Mouse (Mus musculus) retina, embryonic 14.5 days (tissue): ENCODE measurements around the gene Kif12.

Experiments
- DNase-seq: peaks from one replicate; pipeline ENCODE4 v3.0.0-alpha.2; 2015; ENCODE audit warnings: low spot score

The Kif12 gene

DNA sequence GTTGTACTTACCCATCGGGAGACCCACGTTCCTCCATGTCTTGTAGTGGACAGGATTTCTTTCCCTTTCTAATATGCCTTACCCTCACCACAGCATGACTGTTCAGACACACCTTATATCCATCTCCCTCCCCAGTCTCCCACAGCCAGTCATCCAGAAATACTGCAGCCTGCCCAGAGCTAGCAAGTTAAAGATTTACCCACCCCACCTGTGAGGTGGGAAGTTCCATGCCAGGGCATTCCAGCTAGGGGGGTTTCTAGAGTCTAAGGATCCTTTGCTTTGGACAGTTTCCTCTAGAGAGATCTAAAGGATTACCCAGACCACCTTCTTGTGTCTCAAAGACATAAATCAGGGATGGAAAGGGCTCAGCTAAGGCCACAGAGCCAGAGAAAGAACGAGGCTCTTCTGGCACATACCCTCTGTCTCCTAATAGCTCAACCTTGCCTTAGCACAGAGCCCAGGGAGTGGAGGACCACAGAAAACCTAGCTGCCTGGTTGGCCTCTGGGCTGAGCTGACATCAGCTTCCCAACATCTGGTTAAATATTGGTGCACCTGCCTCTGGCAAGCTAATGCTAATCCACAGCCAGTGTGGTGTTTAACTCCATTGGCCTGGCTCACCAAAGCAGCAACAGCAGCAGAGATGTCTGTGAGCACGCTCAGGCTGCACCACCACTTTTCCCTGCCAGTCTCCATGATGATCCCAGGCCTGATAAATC, at the start of gene Kif12:
Kif12 (minus strand) TSS at position 163 of the 717 bp plus-strand sequence.
- no peak for DNase-seq

GRCm38 (mm10) chr4:63221096-63221958, 49.4 kb upstream of the Kif12 start:
- DNase-seq, result no peak

GRCm38 (mm10) chr4:63219635-63220034, 47.7 kb upstream of the Kif12 start:
- DNase-seq, result no peak

DNA sequence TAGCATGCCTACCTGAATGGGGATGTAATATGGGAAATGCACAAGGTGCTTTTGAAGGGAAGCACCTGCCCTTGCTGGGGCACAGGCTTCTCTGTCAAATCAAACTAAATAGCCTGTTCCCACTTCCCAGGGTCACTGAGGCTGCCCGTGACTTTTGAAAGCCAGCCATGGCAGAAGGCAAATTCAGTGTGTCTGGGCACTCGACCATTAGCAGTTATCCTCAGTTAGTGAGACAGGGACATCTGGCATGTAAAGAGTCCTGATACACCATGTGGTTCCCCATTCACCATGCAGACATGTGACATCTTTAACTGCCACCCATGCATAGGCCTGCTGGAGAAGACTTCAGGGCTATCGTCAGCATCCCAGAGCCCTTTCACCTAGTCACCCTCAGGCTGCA, 47.1 kb upstream of the Kif12 start:
- DNase-seq, result no peak

DNA sequence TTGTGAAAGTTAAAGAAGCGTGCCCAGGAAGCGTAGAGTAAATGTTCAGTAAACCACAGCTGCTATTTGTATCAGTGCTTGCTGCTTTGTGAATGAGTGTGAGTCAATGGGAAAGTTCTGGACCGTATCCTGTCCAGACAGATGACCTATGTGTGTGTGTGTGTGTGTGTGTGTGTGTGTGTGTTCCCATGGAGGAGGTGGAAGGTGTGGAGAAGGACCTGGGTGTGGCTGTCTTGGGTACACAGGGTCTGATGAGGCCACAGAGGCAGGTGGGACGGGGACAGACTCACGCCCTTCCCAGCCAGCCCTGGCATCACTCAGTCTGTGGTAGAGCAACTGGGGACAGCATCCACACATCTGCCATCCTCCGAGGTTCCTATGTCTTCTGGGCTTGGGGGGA, 45.6 kb upstream of the Kif12 start:
- no peak for DNase-seq

DNA sequence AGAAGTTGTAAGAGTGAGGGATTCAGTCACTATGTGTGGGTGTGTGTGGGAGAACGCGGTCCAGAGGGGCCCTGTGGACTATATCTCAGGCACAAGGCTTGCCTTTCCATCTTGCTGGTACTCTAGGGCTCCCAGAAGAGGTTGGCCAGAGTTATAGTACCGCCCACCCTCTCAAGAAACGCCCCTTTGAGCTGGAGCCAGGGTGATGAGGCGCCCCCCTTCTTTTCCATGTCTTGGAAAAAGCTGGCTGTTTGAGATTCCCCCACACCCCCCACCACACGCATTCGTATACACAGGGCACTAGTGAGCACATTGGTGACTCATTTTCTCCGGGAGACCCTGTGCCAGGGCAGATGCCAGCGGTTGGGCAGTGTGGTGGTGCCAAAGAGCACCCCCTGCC, 44.6 kb upstream of the Kif12 start:
- peak; percentile 13 for DNase-seq

DNA sequence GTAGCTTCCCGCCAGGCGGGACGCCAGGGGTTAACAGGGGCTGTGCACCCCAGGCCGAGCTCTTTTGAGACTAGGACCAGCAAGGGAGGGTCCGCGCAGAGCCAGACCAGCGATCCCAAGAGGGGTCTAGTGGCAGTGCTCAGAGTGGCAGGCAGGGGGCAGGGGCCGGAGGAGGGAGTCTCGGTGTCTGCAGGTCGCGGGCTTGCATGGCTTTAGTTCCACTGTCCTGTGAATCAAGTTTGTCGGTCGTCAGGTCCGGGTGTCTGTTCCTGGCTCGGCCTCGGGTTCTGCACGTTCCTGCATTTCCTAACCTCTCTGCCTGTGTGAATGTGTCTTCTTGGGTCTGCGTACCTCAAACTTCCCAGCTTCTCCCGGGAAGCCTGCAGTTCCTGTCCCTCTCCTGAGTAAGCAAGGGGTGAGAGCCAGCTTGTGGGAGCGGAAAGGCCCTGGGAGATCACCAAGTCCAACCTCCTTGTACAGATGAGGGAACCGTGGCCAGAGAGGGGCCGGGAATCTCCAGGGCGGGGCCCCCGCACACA, 44.1 kb upstream of the Kif12 start:
- DNase-seq, result peak; percentile 81

GRCm38 (mm10) chr4:63215185-63215992, 43.5 kb upstream of the Kif12 start:
- DNase-seq, result peak; percentile 81

GRCm38 (mm10) chr4:63213907-63214621, 42.1 kb upstream of the Kif12 start, which contains the start of gene Col27a1:
Col27a1 (plus strand) TSS chr4:63214004.
- peak; percentile 37 for DNase-seq

- no peak for DNase-seq
Observed at GRCm38 (mm10) chr4:63205583-63205982, 33.7 kb upstream of the Kif12 start.

DNA sequence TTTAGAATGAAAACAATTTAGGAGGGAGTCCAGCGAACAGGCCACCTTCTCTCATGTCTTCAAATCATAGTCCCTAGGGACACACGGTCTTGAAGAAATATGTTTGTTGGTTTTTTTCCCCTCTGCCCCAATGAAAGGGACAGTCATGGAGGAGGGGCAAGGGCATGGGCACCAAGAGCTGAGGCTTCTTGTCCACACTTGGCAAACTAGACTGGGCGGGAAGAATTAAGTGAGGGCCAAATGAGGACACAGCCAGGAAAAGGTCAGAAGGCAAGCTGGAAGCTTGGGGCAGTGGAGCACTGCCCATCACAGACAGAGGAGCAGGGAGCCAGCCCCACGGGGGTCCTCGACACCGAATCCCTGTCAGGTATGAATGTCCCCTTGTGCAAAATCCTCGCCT, 31.9 kb upstream of the Kif12 start:
- DNase-seq, result no peak

- no peak for DNase-seq
Observed at GRCm38 (mm10) chr4:63199366-63199765, 27.4 kb upstream of the Kif12 start.

DNA sequence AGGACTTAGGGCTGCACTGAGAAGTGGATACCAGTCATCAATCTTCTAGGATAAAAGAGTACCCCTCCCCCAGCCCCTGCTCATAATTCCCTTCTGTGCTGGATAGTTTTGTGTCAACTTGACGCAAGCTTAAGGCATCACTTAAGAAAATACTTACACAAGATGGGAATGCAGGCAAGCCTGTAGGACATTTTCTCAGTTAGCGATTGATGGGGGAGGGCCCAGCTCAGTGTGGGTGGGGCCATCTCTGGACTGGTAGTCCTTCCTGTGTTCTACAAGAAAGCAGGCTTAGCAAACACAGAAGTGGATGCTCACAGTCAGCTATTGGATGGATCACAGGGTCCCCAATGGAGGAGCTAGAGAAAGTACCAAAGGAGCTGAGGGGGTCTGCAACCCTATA, 22.4 kb upstream of the Kif12 start:
- no peak for DNase-seq

DNA sequence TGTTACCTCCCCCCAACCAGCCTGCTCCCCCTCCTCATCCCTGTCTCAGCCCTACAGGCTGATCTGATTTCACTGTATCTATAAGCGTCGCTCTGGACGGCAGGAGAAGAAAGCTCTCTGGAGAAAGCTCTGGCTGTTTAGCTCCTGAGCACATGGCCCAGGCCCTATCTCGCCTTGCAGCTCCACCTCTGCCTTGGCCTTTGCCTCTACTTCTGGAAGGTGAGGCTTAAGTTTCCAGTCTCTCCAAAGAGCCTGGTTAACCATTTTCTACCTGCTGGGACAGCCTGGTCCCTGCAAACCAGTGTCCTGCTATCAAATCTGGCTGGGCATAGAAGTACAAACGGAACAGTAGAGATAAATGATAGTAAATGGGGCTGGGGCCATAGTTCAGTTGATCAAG, 19.7 kb upstream of the Kif12 start:
- DNase-seq, result no peak

DNA sequence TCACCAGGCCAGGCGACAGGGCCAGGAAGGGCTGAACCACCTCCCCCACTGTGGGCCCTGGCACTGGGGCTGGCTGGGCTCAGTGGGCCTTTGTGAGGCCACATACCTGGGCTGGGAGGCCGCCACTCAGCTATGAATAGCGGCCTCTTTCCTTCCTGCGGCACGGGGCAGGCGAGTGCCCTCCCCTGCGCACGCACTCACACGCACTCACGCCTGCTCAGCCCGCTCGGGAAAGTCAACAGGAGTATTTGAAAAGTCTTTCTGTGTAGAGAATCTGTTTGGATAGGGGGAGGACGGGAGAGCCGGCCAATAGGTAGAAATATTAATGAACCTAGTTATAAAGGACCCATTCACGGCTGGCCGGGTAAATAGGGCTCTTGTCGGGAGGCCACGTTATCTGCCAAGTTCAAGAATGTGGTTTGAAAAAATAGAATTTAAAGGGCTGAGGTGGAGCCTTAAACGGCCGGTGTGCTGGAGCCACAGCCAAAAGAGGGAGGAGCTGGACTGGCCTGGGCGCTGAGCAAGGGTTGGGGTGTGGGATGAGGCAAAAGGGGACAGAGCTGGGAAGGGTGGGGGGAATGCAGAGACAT, 14.4 kb upstream of the Kif12 start:
- no peak for DNase-seq

GRCm38 (mm10) chr4:63181556-63181955, 9.6 kb upstream of the Kif12 start:
- DNase-seq, result peak; percentile 81

GRCm38 (mm10) chr4:63171122-63171521, 809 bp downstream of the Kif12 start:
- DNase-seq, result no peak

- DNase-seq, result no peak
Observed at GRCm38 (mm10) chr4:63170061-63170460, 1.9 kb downstream of the Kif12 start.

DNA sequence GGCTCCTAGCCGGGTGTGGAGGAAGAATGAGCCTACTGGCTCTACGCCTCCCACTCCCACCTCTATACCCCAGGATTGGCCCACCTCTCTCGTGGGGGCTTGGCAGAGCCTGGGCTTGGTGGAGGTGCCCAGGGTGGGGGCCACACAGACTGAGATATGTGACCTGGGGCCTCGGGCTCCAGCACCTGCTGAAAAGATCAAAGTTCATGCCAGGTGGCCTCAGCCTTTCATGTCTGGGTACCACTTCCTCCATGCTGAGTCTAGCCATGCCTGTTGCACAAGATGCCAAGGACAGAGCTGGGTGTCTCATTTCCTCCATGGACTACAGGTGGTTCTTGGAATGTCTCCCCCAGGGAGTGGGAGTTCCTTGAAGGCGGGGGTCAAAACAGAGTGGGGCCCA, 5.6 kb downstream of the Kif12 start:
- DNase-seq, result no peak

DNA sequence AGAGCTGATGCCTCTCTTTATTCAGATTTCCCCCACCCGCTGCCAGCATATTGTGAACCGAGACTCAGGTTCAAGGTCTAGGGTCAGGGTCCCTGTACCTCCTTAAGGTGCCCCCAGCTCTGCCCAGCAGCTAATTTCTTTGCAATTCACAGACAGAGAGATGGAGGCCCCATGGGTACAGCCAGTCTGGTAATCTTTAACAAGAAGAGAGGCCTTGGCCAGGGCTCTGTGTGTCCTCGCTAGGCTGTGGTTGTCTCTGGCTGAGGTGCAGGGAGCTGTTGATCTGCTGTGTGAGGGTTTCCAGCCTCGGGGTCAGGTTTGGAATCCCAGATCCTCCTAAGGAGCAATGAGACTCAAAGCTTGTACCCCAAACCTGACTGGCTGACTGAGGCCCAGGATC, 6.3 kb downstream of the Kif12 start:
- no peak for DNase-seq

DNA sequence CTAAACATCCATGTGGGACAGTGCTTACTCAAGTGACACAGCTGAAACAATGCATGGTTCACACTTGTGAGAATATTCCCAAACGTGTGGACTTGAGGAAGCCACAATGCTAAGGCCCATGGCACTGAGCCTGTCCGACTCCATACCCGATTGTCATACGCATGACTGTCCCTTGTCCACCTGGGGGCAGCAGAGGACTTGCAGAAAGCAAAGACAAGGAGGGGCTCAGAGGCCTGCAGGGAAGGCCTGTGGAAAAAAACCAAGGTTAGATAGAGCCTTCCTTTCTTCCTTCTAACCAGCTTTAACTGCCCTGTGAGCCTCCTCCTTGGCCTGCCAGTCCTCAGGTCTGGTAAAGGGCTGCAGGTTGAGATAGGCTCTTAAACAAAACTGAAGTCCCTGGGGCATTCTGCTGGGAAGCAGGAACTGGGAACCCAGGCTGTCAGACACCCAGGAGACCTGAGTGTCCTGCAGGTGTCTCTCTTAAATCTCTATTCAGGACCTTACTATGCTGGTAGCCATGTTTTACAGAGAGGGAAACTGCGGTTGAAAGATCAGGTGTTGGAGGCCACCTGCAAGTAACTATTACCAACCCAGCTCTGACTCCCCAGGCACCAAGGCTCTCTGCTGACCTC, 12.9 kb downstream of the Kif12 start:
- peak; percentile 86 for DNase-seq
